Mouse (Mus musculus) megakaryocyte-erythroid progenitor cell, adult 5-6 weeks (primary cell): ENCODE results near the gene Rph3a. TPM values are rescaled to one million over a fixed set of nuclear protein-coding genes. Genes with fewer than 3 reads are reported as not detected.
"Not testable (repeated sequence)": the region's sequence is repeated elsewhere in the genome, so short reads cannot be mapped to it uniquely, and the experiment has no call there.

ENCODE experiments used
- ATAC-seq: replicated peaks from 2 replicates; pipeline ENCODE4 v1.8.0; 2016; ENCODE audit warnings: mild to moderate bottlenecking, inconsistent platforms; ENCODE audit not compliant: severe bottlenecking, poor library complexity, low FRiP score, low TSS enrichment
- total RNA-seq, 2 experiments: library from RNA; stranded (forward) in 1 of 2; stranded (reverse) in 1 of 2; fragments of 200-1000, 215-1000 nt in 1 of 2; fragments of >200 nt in 1 of 2; fragmentation: Nextera tagmentation in 1 of 2; gene quantifications; 2 replicates each; pipeline ENCODE4 v1.2.3; 2014 to 2017

Gene Rph3a
- total RNA-seq, 2 experiments from 2014 or later = not detected

GRCm38 (mm10) chr5:120923969-120924368 is 85.9 kb downstream of the Rph3a start:
- ATAC-seq = no peak

GRCm38 (mm10) chr5:120920296-120920695 is 89.6 kb downstream of the Rph3a start:
- ATAC-seq = no peak

- not testable (repeated sequence) for ATAC-seq
These were observed 90.5 kb downstream of the Rph3a start for GRCm38 (mm10) chr5:120919156-120919935.

GRCm38 (mm10) chr5:120914204-120914603 is 95.7 kb downstream of the Rph3a start, which contains the start of gene Oas1d:
Oas1d (plus strand) TSS chr5:120914536.
- ATAC-seq = not testable (repeated sequence)

GRCm38 (mm10) chr5:120908196-120908920 is 101.5 kb downstream of the Rph3a start:
- no peak for ATAC-seq

GRCm38 (mm10) chr5:120906791-120907733 is 102.8 kb downstream of the Rph3a start, which contains the start of gene Oas1a:
Oas1a (minus strand) TSS chr5:120907521.
- ATAC-seq = peak; percentile 60; the same call in 1 of the 2 replicates

- no peak for ATAC-seq
These were observed 107.8 kb downstream of the Rph3a start for GRCm38 (mm10) chr5:120902056-120902455.

GRCm38 (mm10) chr5:120900666-120901065 is 109.2 kb downstream of the Rph3a start:
- no peak for ATAC-seq

- ATAC-seq = no peak
These were observed 111.2 kb downstream of the Rph3a start for GRCm38 (mm10) chr5:120898726-120899125.

- no peak for ATAC-seq
These were observed 111.6 kb downstream of the Rph3a start for GRCm38 (mm10) chr5:120898307-120898706.

- no peak for ATAC-seq
These were observed 114.5 kb downstream of the Rph3a start for GRCm38 (mm10) chr5:120895231-120895900.

GRCm38 (mm10) chr5:120894692-120895091 is 115.2 kb downstream of the Rph3a start:
- ATAC-seq = not testable (repeated sequence)

GRCm38 (mm10) chr5:120893866-120894265 is 116.0 kb downstream of the Rph3a start:
- not testable (repeated sequence) for ATAC-seq

GRCm38 (mm10) chr5:120892243-120892660 is 117.6 kb downstream of the Rph3a start:
- no peak for ATAC-seq

- not testable (repeated sequence) for ATAC-seq
These were observed 118.2 kb downstream of the Rph3a start for GRCm38 (mm10) chr5:120891566-120892242.

- ATAC-seq = no peak
These were observed 118.9 kb downstream of the Rph3a start for GRCm38 (mm10) chr5:120890991-120891390.
